Mouse (Mus musculus): ENCODE data around the gene Msh5.
A peak's percentile ranks its signal among the peaks of the same experiment; 100 is the strongest.

DNA sequence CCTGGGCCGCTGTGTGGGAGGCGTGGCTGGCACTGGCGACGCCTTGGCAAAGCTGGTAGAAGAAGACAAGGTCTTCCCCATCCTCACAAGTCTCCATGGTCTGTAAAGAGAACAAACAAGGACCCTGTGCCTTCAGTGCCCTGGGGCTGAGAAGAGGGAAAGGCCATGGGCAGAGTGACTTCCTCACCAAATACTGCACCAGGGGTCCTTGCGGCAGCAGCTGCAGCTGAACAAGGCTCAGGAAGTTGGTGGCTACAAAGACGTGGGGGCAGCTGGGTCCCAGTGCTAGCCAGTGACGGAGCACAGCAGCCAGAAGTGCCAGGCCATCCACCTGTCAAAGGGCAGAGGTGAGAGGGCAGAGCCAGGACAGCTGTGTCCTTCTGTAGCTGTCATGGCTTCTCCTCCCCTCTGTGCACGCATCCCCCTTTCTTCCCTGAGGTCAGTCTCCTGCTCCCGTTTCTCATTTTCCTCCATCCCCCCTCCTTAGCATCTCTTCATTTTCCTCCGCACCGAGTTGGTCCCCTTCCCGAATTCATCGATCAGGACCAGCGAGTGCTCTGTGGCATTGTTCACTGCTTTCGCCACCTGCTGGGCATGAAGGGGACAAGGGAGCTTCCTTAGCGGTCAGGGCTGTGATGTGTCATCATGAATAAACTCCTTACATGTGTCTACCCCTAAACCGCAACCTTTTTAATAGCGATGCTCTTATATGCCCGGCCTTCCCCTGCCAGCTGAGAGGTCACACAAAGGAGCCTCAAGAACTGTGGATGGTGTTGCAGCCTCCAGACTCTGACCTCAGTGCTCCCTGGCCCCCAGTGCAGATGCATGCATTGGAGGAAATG is 16.6 kb downstream of the Msh5 start:
- peak; percentile 74 for TF ChIP-seq CTCF (IDR thresholded peaks at IDR 0.05)
- TF ChIP-seq EP300 (IDR thresholded peaks at IDR 0.05): no peak

Measured in lung, postnatal 0 days (tissue).